Mouse (Mus musculus) CH12.LX (cell line): ENCODE results near the gene Gabpb2. TPM values are rescaled to one million over a fixed set of nuclear protein-coding genes. Genes with fewer than 3 reads are reported as not detected.
A peak's percentile ranks its signal among the peaks of the same experiment; 100 is the strongest.

ENCODE experiments used
- DNase-seq: peaks from one replicate; pipeline ENCODE4 v3.0.0-alpha.2; 2013; ENCODE audit errors: extremely low read depth
- H3K27ac ChIP-seq: 2 replicates; pipeline ENCODE4 v1.5.1; 2012; ENCODE audit warnings: low read depth, mild to moderate bottlenecking, control low read depth, moderate library complexity; ENCODE audit not compliant: insufficient read depth
- H3K27me3 ChIP-seq: replicated peaks from 2 replicates; pipeline ENCODE3; 2012; ENCODE audit warnings: inconsistent platforms
- H3K36me3 ChIP-seq, 2 experiments: replicated peaks in 1 of 2; 2 replicates each; pipeline versions ENCODE3 to v1.6.1; 2012; ENCODE audit warnings: inconsistent platforms in 1 of 2, low read length in 1 of 2, mild to moderate bottlenecking in 1 of 2, mixed read lengths in 1 of 2, moderate library complexity in 1 of 2; ENCODE audit not compliant: control insufficient read depth in 1 of 2, insufficient read depth in 1 of 2
- H3K4me1 ChIP-seq, 2 experiments: 2 replicates each; pipeline ENCODE4 v1.6.1; 2012; ENCODE audit warnings: inconsistent platforms in 1 of 2, moderate library complexity in 1 of 2; ENCODE audit not compliant: insufficient read depth in 2 of 2, control insufficient read depth in 1 of 2
- H3K4me2 ChIP-seq: 2 replicates; pipeline ENCODE4 v1.6.1; 2012; ENCODE audit warnings: low read depth, mild to moderate bottlenecking, control low read depth; ENCODE audit not compliant: poor library complexity, insufficient read depth, severe bottlenecking
- H3K4me3 ChIP-seq, 3 experiments: fragments of 150-350 bp in 1 of 3; sonication (generic) in 1 of 3; replicated peaks in 1 of 3; 2 replicates each; pipeline versions ENCODE3 to v1.5.1; 2011 to 2012; ENCODE audit warnings: low read depth in 2 of 3, low read length in 2 of 3, mild to moderate bottlenecking in 2 of 3, moderate library complexity in 2 of 3, control low read depth in 1 of 3, improper control_type of control experiment in 1 of 3, inconsistent platforms in 1 of 3, mixed read lengths in 1 of 3; ENCODE audit not compliant: poor library complexity in 1 of 3
- H3K79me2 ChIP-seq: replicated peaks from 2 replicates; pipeline ENCODE4 v1.6.1; 2012; ENCODE audit warnings: mild to moderate bottlenecking, moderate library complexity; ENCODE audit not compliant: control insufficient read depth, poor library complexity, insufficient read depth, severe bottlenecking; ENCODE audit errors: extremely low read depth
- H3K9ac ChIP-seq: 2 replicates; pipeline ENCODE4 v1.6.1; 2012; ENCODE audit warnings: low read depth, mild to moderate bottlenecking, control low read depth, moderate library complexity; ENCODE audit not compliant: insufficient read depth
- H3K9me3 ChIP-seq: replicated peaks from 2 replicates; pipeline ENCODE3; 2012; ENCODE audit warnings: low read length, inconsistent platforms, mixed read lengths
- CHD1 ChIP-seq: IDR thresholded peaks from 2 replicates; pipeline ENCODE4 v1.6.1; 2012; ENCODE audit warnings: low read depth, low read length, improper control_type of control experiment, inconsistent platforms
- CHD2 ChIP-seq: IDR thresholded peaks from 2 replicates; pipeline ENCODE4 v1.6.1; 2011; ENCODE audit warnings: low read length, improper control_type of control experiment
- CTCF ChIP-seq, 2 experiments: IDR thresholded peaks in 1 of 2; conservative IDR thresholded peaks in 1 of 2; 2 replicates each; pipeline ENCODE4 v1.5.1; 2011 to 2012; ENCODE audit warnings: low read depth in 2 of 2, low read length in 2 of 2, improper control_type of control experiment in 1 of 2, inconsistent platforms in 1 of 2, mild to moderate bottlenecking in 1 of 2, moderate library complexity in 1 of 2
- EP300 ChIP-seq: IDR thresholded peaks from 2 replicates; pipeline ENCODE4 v1.6.1; 2011; ENCODE audit warnings: low read length, improper control_type of control experiment
- ETS1 ChIP-seq: conservative IDR thresholded peaks from 2 replicates; pipeline ENCODE4 v1.6.1; 2012; ENCODE audit warnings: low read depth, mild to moderate bottlenecking, inconsistent platforms, low read length, improper control_type of control experiment, moderate library complexity
- JUND ChIP-seq: conservative IDR thresholded peaks from 2 replicates; pipeline ENCODE4 v1.6.1; 2011; ENCODE audit warnings: low read depth, low read length, improper control_type of control experiment
- MAZ ChIP-seq: IDR thresholded peaks from 2 replicates; pipeline ENCODE4 v1.6.1; 2012; ENCODE audit warnings: low read depth, mild to moderate bottlenecking, inconsistent platforms, low read length, improper control_type of control experiment, moderate library complexity
- MEF2A ChIP-seq: IDR thresholded peaks from 2 replicates; pipeline ENCODE4 v1.6.1; 2014; ENCODE audit warnings: low read depth, mild to moderate bottlenecking, inconsistent platforms, low read length, improper control_type of control experiment, borderline replicate concordance
- MYC ChIP-seq: IDR thresholded peaks from 2 replicates; pipeline ENCODE4 v1.6.1; 2011; ENCODE audit warnings: low read depth, mild to moderate bottlenecking, improper control_type of control experiment, low read length
- NELFE ChIP-seq: IDR thresholded peaks from 2 replicates; pipeline ENCODE4 v1.6.1; 2011; ENCODE audit warnings: low read depth, low read length, improper control_type of control experiment
- NRF1 ChIP-seq: IDR thresholded peaks from 2 replicates; pipeline ENCODE4 v1.6.1; 2014; ENCODE audit warnings: low read depth, mild to moderate bottlenecking, inconsistent platforms, low read length, improper control_type of control experiment, moderate library complexity
- POLR2AphosphoS2 ChIP-seq: IDR thresholded peaks from 2 replicates; pipeline ENCODE4 v1.6.1; 2011; ENCODE audit warnings: low read depth, low read length, improper control_type of control experiment
- RAD21 ChIP-seq: IDR thresholded peaks from 2 replicates; pipeline ENCODE4 v1.6.1; 2011; ENCODE audit warnings: low read depth, mild to moderate bottlenecking, low read length, improper control_type of control experiment, moderate library complexity
- RCOR1 ChIP-seq: conservative IDR thresholded peaks from 2 replicates; pipeline ENCODE4 v1.6.1; 2012; ENCODE audit warnings: low read depth, mild to moderate bottlenecking, inconsistent platforms, low read length, improper control_type of control experiment
- SIN3A ChIP-seq: IDR thresholded peaks from 2 replicates; pipeline ENCODE4 v1.6.1; 2012; ENCODE audit warnings: low read length, improper control_type of control experiment, inconsistent platforms
- SMC3 ChIP-seq: IDR thresholded peaks from 2 replicates; pipeline ENCODE4 v1.6.1; 2011; ENCODE audit warnings: low read depth, low read length, improper control_type of control experiment
- TBP ChIP-seq: conservative IDR thresholded peaks from 2 replicates; pipeline ENCODE4 v1.6.1; 2011; ENCODE audit warnings: low read depth, low read length, improper control_type of control experiment
- UBTF ChIP-seq: IDR thresholded peaks from 2 replicates; pipeline ENCODE4 v1.6.1; 2012; ENCODE audit warnings: low read depth, mild to moderate bottlenecking, inconsistent platforms, low read length, improper control_type of control experiment, moderate library complexity
- USF2 ChIP-seq: conservative IDR thresholded peaks from 2 replicates; pipeline ENCODE4 v1.6.1; 2011; ENCODE audit warnings: low read depth, low read length, improper control_type of control experiment
- ZC3H11A ChIP-seq: IDR thresholded peaks from 2 replicates; pipeline ENCODE4 v1.6.1; 2012; ENCODE audit warnings: low read depth, mild to moderate bottlenecking, inconsistent platforms, low read length, improper control_type of control experiment
- ZKSCAN1 ChIP-seq: IDR thresholded peaks from 2 replicates; pipeline ENCODE4 v1.6.1; 2012; ENCODE audit warnings: low read depth, inconsistent platforms, low read length, improper control_type of control experiment, borderline replicate concordance
- ZMIZ1 ChIP-seq: IDR thresholded peaks from 2 replicates; pipeline ENCODE4 v1.6.1; 2012; ENCODE audit warnings: low read depth, mild to moderate bottlenecking, inconsistent platforms, low read length, improper control_type of control experiment
- dilution Hi-C: fragments of 300-500 bp; cut with MboI; formaldehyde crosslinking; loops from 2 replicates; pipeline ENCODE4 v1.14.3; 2020; ENCODE audit warnings: low sequenced_read_pairs; ENCODE audit not compliant: extremely low pct_unique_long_range_greater_than_20kb, extremely low pct_ligation_motif_present
- in situ Hi-C: fragments of 300-500 bp; cut with MboI; formaldehyde crosslinking; loops from 3 replicates; pipeline ENCODE4 v1.14.3; 2019; ENCODE audit warnings: low sequenced_read_pairs, low pct_ligation_motif_present, low pct_unique_long_range_greater_than_20kb, mixed read lengths
- polyA plus RNA-seq: library from polyadenylated mRNA; unstranded; fragments of >175 nt; gene quantifications from 2 replicates; pipeline ENCODE4 v1.2.1, GENCODE M21; 2012; ENCODE audit warnings: low read depth; ENCODE audit not compliant: insufficient read length
- total RNA-seq, 2 experiments: library from RNA; depleted of rRNA; stranded (reverse); fragments of 300-350 nt in 1 of 2; fragments of >200 nt in 1 of 2; gene quantifications; 2 replicates each; pipeline ENCODE4 v1.2.3; 2012 to 2014

The Gabpb2 gene
- total and polyA plus RNA-seq, 3 experiments: 14.7 to 20.6 (median 16.6) TPM

- in situ Hi-C loops: no loop called here
- no peaks in the 10 kb centered on the region for H3K36me3 ChIP-seq
- TF ChIP-seq NRF1 (no peak), ZMIZ1 (no peak), MEF2A (no peak), EP300 (no peak), TBP (no peak), JUND (no peak), MYC (no peak), CHD2 (no peak), SIN3A (no peak; the same call in 1 of the 2 replicates), MAZ (no peak), ZC3H11A (no peak), POLR2AphosphoS2 (no peak), UBTF (no peak), ETS1 (no peak), ZKSCAN1 (no peak), RCOR1 (no peak), CHD1 (no peak), NELFE (no peak), USF2 (no peak)
- H3K79me2 ChIP-seq: no peaks in the 10 kb centered on the region
- peak overlapping the region; percentile 56 to 61 (median 60) for H3K4me3 ChIP-seq
- peak overlapping the region; percentile 41 for H3K9ac ChIP-seq
- peak overlapping the region; percentile 96 for H3K4me2 ChIP-seq
- H3K27ac ChIP-seq: no peak overlapping the region
- dilution Hi-C loops: no loop called here
- H3K4me1 ChIP-seq: peaks cover 6 to 21% of the 10 kb centered on the region in 2 experiments; a peak in 3 of 4 replicates
- peaks cover 49% of the 10 kb centered on the region for H3K27me3 ChIP-seq
- no peak for DNase-seq
- H3K9me3 ChIP-seq: no peaks in the 10 kb centered on the region
Measured at GRCm38 (mm10) chr3:95159511-95159986, 58.2 kb downstream of the Gabpb2 start.

GRCm38 (mm10) chr3:95153874-95154273 lies 63.8 kb downstream of the Gabpb2 start:
- H3K27me3 ChIP-seq: peaks cover 17% of the 10 kb centered on the region
- no peak overlapping the region for H3K9ac ChIP-seq
- no peak overlapping the region for H3K4me2 ChIP-seq
- TF ChIP-seq SIN3A: no peak
- TF ChIP-seq SMC3: peak; percentile 42
- peak; percentile 68 for TF ChIP-seq RAD21
- TF ChIP-seq MYC: 0 out of 2 replicates have a peak, but pooled peaks have one; percentile 40
- TF ChIP-seq CTCF (conservative IDR thresholded peaks at IDR 0.05 in 1 of 2, IDR thresholded peaks at IDR 0.05 in 1 of 2; ENCODE audit: low read depth in 2 of 2, low read length in 2 of 2): peak; percentile 33 to 78
- H3K4me1 ChIP-seq: no peaks in the 10 kb centered on the region
- no peaks in the 10 kb centered on the region for H3K9me3 ChIP-seq
- no peaks in the 10 kb centered on the region for H3K36me3 ChIP-seq
- in situ Hi-C loops: no loop called here
- H3K27ac ChIP-seq: no peak overlapping the region
- no peaks in the 10 kb centered on the region for H3K79me2 ChIP-seq
- peak; percentile 61 for DNase-seq
- no peak overlapping the region for H3K4me3 ChIP-seq
- dilution Hi-C loops: no loop called here
